Comparison of ENCODE assay signal across 13 mouse cellular contexts in the genomic region with DNA sequence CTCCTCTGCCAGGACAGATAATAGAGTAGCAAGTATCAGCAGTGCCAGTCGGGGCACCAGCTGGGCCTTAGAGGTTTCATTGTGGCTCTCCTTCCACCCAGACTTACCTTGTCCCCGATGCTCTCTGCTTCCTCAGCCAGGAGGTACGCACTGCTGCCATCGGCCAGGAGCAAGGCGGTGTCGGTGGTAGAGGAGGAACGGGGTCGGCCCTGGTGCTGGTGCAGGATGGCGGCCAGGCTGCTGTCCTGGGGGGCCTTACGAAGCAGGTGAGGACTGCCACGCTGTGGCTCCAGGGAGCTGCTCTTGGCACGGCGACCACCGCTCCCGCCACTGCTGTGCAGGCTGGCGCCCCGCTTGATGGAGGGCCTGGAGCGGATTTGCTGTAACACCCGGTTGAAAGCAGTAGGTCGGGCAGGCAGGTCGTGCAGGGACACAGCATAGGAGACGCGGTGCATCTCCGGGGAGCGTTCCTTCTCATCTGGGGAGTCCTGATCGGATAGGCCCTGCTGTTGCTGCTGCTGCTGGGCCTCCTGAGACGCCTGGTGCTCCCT. TPM values are rescaled to one million over a fixed set of nuclear protein-coding genes. Genes with fewer than 3 reads are reported as not detected.
DNase-seq lines count a peak whose midpoint lies in the region; ATAC-seq and TF ChIP-seq lines count a peak whose summit lies in the region.
"Had no signal": no experiment of that assay in that cellular context is flagged by ENCODE, and none has a peak within 500 bp of the region (broad histone marks: within the 10 kb centered on the region; RNA-seq: fewer than 3 reads in every experiment).

No protein-coding gene starts in this region.

- ATAC-seq in heart, embryonic 13.5 days (ENCODE audit: extremely low read depth, insufficient number of reproducible peaks, low FRiP score, low TSS enrichment) = no peak
- no peak for ATAC-seq in liver, embryonic 13.5 days (ENCODE audit: low read depth)
- ATAC-seq: intestine, embryonic 16.5 days had no signal

- TF ChIP-seq CTCF in ES-Bruce4 (IDR thresholded peaks at IDR 0.05; ENCODE audit: low read depth, low read length) = no peak

- no peaks in the 10 kb centered on the region for H3K9me3 ChIP-seq in heart, embryonic 13.5 days
- H3K9me3 ChIP-seq in ES-Bruce4 (replicated peaks; ENCODE audit: control insufficient read depth, insufficient read depth, low read length, poor library complexity, severe bottlenecking) (no peaks in the 10 kb centered on the region), ES-E14 (ENCODE audit: control insufficient read depth, insufficient read depth, low read depth, low read length) (no peaks in the 10 kb centered on the region)
- no peaks in the 10 kb centered on the region for H3K9me3 ChIP-seq in liver, embryonic 13.5 days (replicated peaks)
- H3K9me3 ChIP-seq: heart, embryonic 10.5 days; midbrain, embryonic 12.5 days had no signal

- H3K27me3 ChIP-seq in heart, embryonic 13.5 days (replicated peaks) = no peaks in the 10 kb centered on the region
- no peaks in the 10 kb centered on the region for H3K27me3 ChIP-seq in ES-Bruce4 (ENCODE audit: control insufficient read depth, insufficient read depth, low read length, poor library complexity, severe bottlenecking)
- no peaks in the 10 kb centered on the region for H3K27me3 ChIP-seq in liver, embryonic 13.5 days
- H3K27me3 ChIP-seq: midbrain, embryonic 12.5 days had no signal

- no peak for DNase-seq in heart, postnatal 10 days
- DNase-seq in ES-E14 (ENCODE audit: low read depth, low spot score) = no peak
- no peak for DNase-seq in liver, embryonic 13.5 days
- DNase-seq in testis, postnatal 14 days (ENCODE audit: low spot score) = no peak
- no peak for DNase-seq in left cerebral cortex, postnatal 25 days (ENCODE audit: low spot score in 2 of 2)
- DNase-seq: adrenal gland, postnatal 25 days; kidney, postnatal 14 days; layer of hippocampus, postnatal 36 days had no signal

- H3K27ac ChIP-seq in heart, embryonic 13.5 days (replicated peaks) = no peak overlapping the region
- H3K27ac ChIP-seq in ES-Bruce4 (ENCODE audit: insufficient read depth, low read length) (no peak overlapping the region), ES-E14 (ENCODE audit: insufficient read depth, low read depth, low read length, poor library complexity, severe bottlenecking) (no peak overlapping the region)
- peak overlapping the region; percentile 98 for H3K27ac ChIP-seq in liver, embryonic 13.5 days
- H3K27ac ChIP-seq: heart, embryonic 10.5 days; midbrain, embryonic 12.5 days had no signal

- in situ Hi-C loops in ES-E14 (cut with MboI; ENCODE audit: low sequenced_read_pairs in 2 of 2, unreplicated experiment in 2 of 2) = no loop called here

- H3K4me3 ChIP-seq in heart, embryonic 13.5 days = no peak overlapping the region
- peak overlapping the region; percentile 59 for H3K4me3 ChIP-seq in ES-Bruce4 (ENCODE audit: low read depth, low read length)
- peak overlapping the region; percentile 55 to 57 for H3K4me3 ChIP-seq in ES-E14 (ENCODE audit: insufficient read depth in 1 of 2, low read depth in 1 of 2, low read length in 2 of 2, poor library complexity in 1 of 2, severe bottlenecking in 1 of 2)
- no peak overlapping the region for H3K4me3 ChIP-seq in liver, embryonic 13.5 days (replicated peaks)
- H3K4me3 ChIP-seq: heart, embryonic 10.5 days; midbrain, embryonic 12.5 days had no signal

- WGBS in heart, embryonic 13.5 days = 86% methylated on average over 27 of the region's 27 CpGs
- 86% methylated on average over 27 of the region's 27 CpGs for WGBS in liver, embryonic 13.5 days (ENCODE audit: insufficient replicate concordance)

- no peak overlapping the region for H3K9ac ChIP-seq in heart, embryonic 13.5 days
- peak overlapping the region; percentile 63 for H3K9ac ChIP-seq in ES-Bruce4 (ENCODE audit: low read depth, poor library complexity, severe bottlenecking)
- peak overlapping the region; percentile 47 for H3K9ac ChIP-seq in ES-E14 (ENCODE audit: insufficient read depth, low read depth, low read length, poor library complexity, severe bottlenecking)
- peak overlapping the region; percentile 61 for H3K9ac ChIP-seq in liver, embryonic 13.5 days
- H3K9ac ChIP-seq: midbrain, embryonic 12.5 days had no signal

- peaks cover 52% of the 10 kb centered on the region for H3K4me1 ChIP-seq in heart, embryonic 13.5 days
- H3K4me1 ChIP-seq in ES-Bruce4 (ENCODE audit: control insufficient read depth, insufficient read depth, low read length) = peaks cover 5% of the 10 kb centered on the region
- peaks cover 0 to 9% of the 10 kb centered on the region in 2 experiments; a peak in 3 of 4 replicates for H3K4me1 ChIP-seq in ES-E14 (ENCODE audit: control insufficient read depth in 2 of 2, insufficient read depth in 2 of 2, low read length in 2 of 2, poor library complexity in 1 of 2)
- H3K4me1 ChIP-seq in liver, embryonic 13.5 days (replicated peaks) = peaks cover 100% of the 10 kb centered on the region

- H3K4me2 ChIP-seq in heart, embryonic 13.5 days = peak overlapping the region; percentile 39; the same call in 1 of the 2 replicates
- peak overlapping the region; percentile 96 for H3K4me2 ChIP-seq in liver, embryonic 13.5 days
- H3K4me2 ChIP-seq: midbrain, embryonic 12.5 days had no signal

- no peak for TF ChIP-seq EP300 in ES-Bruce4 (IDR thresholded peaks at IDR 0.05; ENCODE audit: insufficient read depth, low read depth, low read length)

- peaks cover 39% of the 10 kb centered on the region for H3K36me3 ChIP-seq in heart, embryonic 13.5 days
- no peaks in the 10 kb centered on the region for H3K36me3 ChIP-seq in ES-Bruce4 (ENCODE audit: control insufficient read depth, insufficient read depth, low read length, poor library complexity, severe bottlenecking)
- no peaks in the 10 kb centered on the region; the same call in 1 of the 2 replicates for H3K36me3 ChIP-seq in ES-E14 (ENCODE audit: control insufficient read depth, insufficient read depth, low read length, poor library complexity, severe bottlenecking)
- peaks cover 74% of the 10 kb centered on the region for H3K36me3 ChIP-seq in liver, embryonic 13.5 days

- intact Hi-C loops in heart, postnatal 10 days (cut with DNase I) = no loop called here
- intact Hi-C loops in left cerebral cortex, postnatal 25 days (cut with DNase I) = no loop called here

- no peak for TF ChIP-seq POLR2A in ES-Bruce4 (IDR thresholded peaks at IDR 0.05; ENCODE audit: insufficient read depth, low read length)

TF ChIP-seq in ES-E14, 5 proteins besides CTCF, POLR2A, EP300 and RAD21:
- TF ChIP-seq ZC3H11A (IDR thresholded peaks at IDR 0.05; ENCODE audit: borderline replicate concordance, low read depth, low read length) (no peak), ZNF384 (IDR thresholded peaks at IDR 0.05; ENCODE audit: low read depth, low read length) (no peak), CHD2 (IDR thresholded peaks at IDR 0.05; ENCODE audit: low read depth, low read length) (no peak)
TF ChIP-seq in ES-E14: peak in this region for 0.

RNA-seq across cellular contexts. Expression of a gene that starts 10.5 kb away (rescaled TPM):
- 31.5 and 35.8 TPM in 2 replicates for polyA plus RNA-seq in heart, embryonic 13.5 days (2015; fragmentation: Nextera tagmentation; extraction: Ambion mirVana)
- 10 to 100 TPM; 14.7 to 16.4 TPM for total RNA-seq in heart, postnatal 10 days (2021)
- polyA plus RNA-seq in ES-Bruce4 (2011; ENCODE audit: insufficient read depth, insufficient read length, low read depth, missing spikeins) = 11.0 and 11.1 TPM in 2 replicates
- total RNA-seq in ES-E14 (2012; rRNA removed) = 5.8 and 7.9 TPM in 2 replicates
- polyA plus RNA-seq in liver, embryonic 13.5 days (2015; fragmentation: Nextera tagmentation; extraction: Ambion mirVana) = 456 and 511 TPM in 2 replicates
- 100 to 1,000 TPM; 158 to 162 TPM for total RNA-seq in left cerebral cortex, postnatal 25 days (2021)

RNA-seq across cellular contexts. Expression of a gene that starts 36.7 kb away (rescaled TPM):
- 8.5 and 9.1 TPM in 2 replicates for polyA plus RNA-seq in heart, embryonic 13.5 days (2015; fragmentation: Nextera tagmentation; extraction: Ambion mirVana)
- total RNA-seq in heart, postnatal 10 days (2021) = 10 to 100 TPM; 19.7 to 24.7 TPM
- 19.9 and 22.5 TPM in 2 replicates for polyA plus RNA-seq in ES-Bruce4 (2011; ENCODE audit: insufficient read depth, insufficient read length, low read depth, missing spikeins)
- total RNA-seq in ES-E14 (2012; rRNA removed) = 6.5 and 8.4 TPM in 2 replicates
- 3.7 and 3.8 TPM in 2 replicates for polyA plus RNA-seq in liver, embryonic 13.5 days (2015; fragmentation: Nextera tagmentation; extraction: Ambion mirVana)
- total RNA-seq in left cerebral cortex, postnatal 25 days (2021) = 10 to 100 TPM; 40.3 to 43.2 TPM

Comparison
In these comparisons a context has a peak if more than half of its experiments do, and no peak if none do; other contexts are left out.
1. H3K4me3 ChIP-seq: peak in ES-Bruce4 (single experiment) and ES-E14 (2 of 2); none in heart, embryonic 13.5 days (single experiment) and liver, embryonic 13.5 days (single experiment).
2. RNA of a gene that starts 10.5 kb away (total RNA-seq): 158 to 162 TPM in left cerebral cortex, postnatal 25 days; 14.7 to 16.4 TPM in heart, postnatal 10 days and 5.8 to 7.9 TPM in ES-E14; every median in the first group is over 4 times any median in the second.